Mouse (Mus musculus) midbrain, embryonic 15.5 days (tissue): ENCODE data around the gene Lamtor5. TPM values are rescaled to one million over a fixed set of nuclear protein-coding genes. Genes with fewer than 3 reads are reported as not detected.

Experiments
- ATAC-seq: fragments of 200-750 bp; cut with Nextera tagmentation; replicated peaks from 2 replicates; pipeline ENCODE4 v1.8.0; 2017; ENCODE audit warnings: moderate TSS enrichment
- H3K27ac ChIP-seq: fragments of 300-500 bp; sonication (generic); 2 replicates; pipeline ENCODE4 v1.5.1; 2015; ENCODE audit warnings: mild to moderate bottlenecking, inconsistent platforms
- H3K27me3 ChIP-seq: fragments of 300-500 bp; sonication (generic); replicated peaks from 2 replicates; pipeline ENCODE4 v1.6.1; 2015; ENCODE audit warnings: inconsistent platforms
- H3K36me3 ChIP-seq: fragments of 300-500 bp; sonication (generic); replicated peaks from 2 replicates; pipeline ENCODE4 v1.6.1; 2015; ENCODE audit warnings: inconsistent platforms
- H3K4me1 ChIP-seq: fragments of 300-500 bp; sonication (generic); 2 replicates; pipeline ENCODE4 v1.6.1; 2015; ENCODE audit warnings: inconsistent platforms
- H3K4me2 ChIP-seq: fragments of 300-500 bp; sonication (generic); 2 replicates; pipeline ENCODE4 v1.6.1; 2015; ENCODE audit warnings: inconsistent platforms, mild to moderate bottlenecking, moderate library complexity
- H3K4me3 ChIP-seq: fragments of 300-500 bp; sonication (generic); 2 replicates; pipeline ENCODE4 v1.5.1; 2015; ENCODE audit warnings: mild to moderate bottlenecking, inconsistent platforms
- H3K9ac ChIP-seq: fragments of 300-500 bp; sonication (generic); 2 replicates; pipeline ENCODE4 v1.6.1; 2015; ENCODE audit warnings: mild to moderate bottlenecking, inconsistent platforms
- H3K9me3 ChIP-seq: fragments of 300-500 bp; sonication (generic); 2 replicates; pipeline ENCODE4 v1.6.1; 2016; ENCODE audit warnings: inconsistent platforms
- WGBS: fragments of 180-500 bp; shearing (Covaris S2); methylation state at CpG from one replicate; pipeline ENCODE4 v1.1.7; 2015; ENCODE audit warnings: mixed read lengths; 5-methylcytosine and 5-hydroxymethylcytosine counted together
- polyA plus RNA-seq: library from polyadenylated mRNA; unstranded; fragments of >200 nt; fragmentation: Nextera tagmentation; extraction: Ambion mirVana; gene quantifications from 2 replicates; pipeline ENCODE4 v1.2.1, GENCODE M21; 2015

The Lamtor5 gene
- polyA plus RNA-seq, 1 experiment from 2014 or later, result 177 TPM

DNA sequence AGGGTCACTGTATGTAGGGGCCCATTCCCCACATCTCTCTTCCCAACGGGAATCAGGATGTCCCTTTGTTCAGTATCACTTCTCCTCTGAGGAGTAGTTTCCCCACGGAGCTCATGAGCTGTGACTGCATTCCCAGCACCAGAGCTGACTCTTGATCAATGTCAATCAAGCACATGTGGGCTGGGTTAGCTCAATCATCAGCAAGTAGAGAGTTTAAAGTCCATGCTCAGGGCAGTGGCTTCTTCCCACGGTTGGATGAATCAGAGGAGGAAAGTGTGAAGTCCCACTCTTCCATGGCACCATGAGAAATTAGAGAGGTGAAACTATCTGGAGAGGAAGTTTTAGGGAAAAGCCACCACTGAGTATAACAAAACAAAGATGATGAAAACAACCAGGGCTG, 29.6 kb upstream of the Lamtor5 start:
- Histone ChIP-seq H3K4me3 (no peak overlapping the region), H3K4me2 (no peak overlapping the region), H3K9ac (no peak overlapping the region), H3K9me3 (no peaks in the 10 kb centered on the region), H3K4me1 (no peaks in the 10 kb centered on the region; the same call in 1 of the 2 replicates), H3K36me3 (no peaks in the 10 kb centered on the region), H3K27ac (no peak overlapping the region), H3K27me3 (no peaks in the 10 kb centered on the region)
- no peak for ATAC-seq
- 61% methylated on average over 3 of the region's 3 CpGs for WGBS

DNA sequence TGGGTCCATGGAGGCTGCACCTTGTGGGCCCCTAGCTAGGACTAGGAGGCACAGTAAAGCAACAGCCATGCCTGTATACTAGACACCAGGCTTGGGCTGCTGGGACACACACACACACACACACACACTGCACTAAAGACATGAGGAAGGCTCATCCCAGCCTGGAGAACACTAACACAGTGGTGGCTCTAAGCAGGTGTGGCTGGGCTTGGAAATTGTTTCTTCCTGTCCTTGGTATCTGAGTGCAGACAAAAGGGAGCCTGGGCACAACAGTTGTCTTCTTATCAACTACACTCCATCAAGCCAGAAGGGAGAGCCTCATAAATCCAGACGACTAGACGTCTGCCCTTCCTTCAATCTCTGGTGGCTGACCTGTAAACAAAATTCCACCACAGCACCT, 28.3 kb upstream of the Lamtor5 start:
- Histone ChIP-seq H3K4me2 (no peak overlapping the region), H3K27me3 (no peaks in the 10 kb centered on the region), H3K9me3 (no peaks in the 10 kb centered on the region), H3K36me3 (no peaks in the 10 kb centered on the region), H3K27ac (no peak overlapping the region), H3K4me1 (no peaks in the 10 kb centered on the region; the same call in 1 of the 2 replicates), H3K4me3 (no peak overlapping the region), H3K9ac (no peak overlapping the region)
- ATAC-seq, result no peak
- 92% methylated on average over 2 of the region's 2 CpGs for WGBS

DNA sequence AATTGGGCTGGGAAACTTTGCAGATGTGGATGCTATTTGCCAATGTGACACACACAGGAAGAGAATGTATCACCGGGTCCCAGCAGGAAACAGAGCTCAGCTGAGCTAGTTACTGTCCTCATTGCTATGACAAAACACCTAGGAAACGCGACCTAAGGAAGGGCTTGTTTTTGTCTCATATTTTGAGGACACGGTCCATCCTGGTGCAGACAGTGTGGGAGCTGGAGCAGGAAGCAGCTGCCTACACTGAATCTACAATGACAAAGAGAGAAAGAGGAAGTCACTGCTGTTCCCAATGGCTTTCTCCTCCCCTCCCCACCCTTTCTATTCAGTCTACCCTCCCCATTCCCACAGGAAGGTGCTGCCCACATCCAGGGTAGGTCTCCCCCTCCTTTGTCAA, 26.6 kb upstream of the Lamtor5 start:
- Histone ChIP-seq H3K4me1 (no peaks in the 10 kb centered on the region; the same call in 1 of the 2 replicates), H3K4me2 (no peak overlapping the region), H3K36me3 (no peaks in the 10 kb centered on the region), H3K4me3 (no peak overlapping the region), H3K9me3 (no peaks in the 10 kb centered on the region), H3K27me3 (no peaks in the 10 kb centered on the region), H3K9ac (no peak overlapping the region), H3K27ac (no peak overlapping the region)
- no peak for ATAC-seq
- 71% methylated on average over 4 of the region's 4 CpGs for WGBS

DNA sequence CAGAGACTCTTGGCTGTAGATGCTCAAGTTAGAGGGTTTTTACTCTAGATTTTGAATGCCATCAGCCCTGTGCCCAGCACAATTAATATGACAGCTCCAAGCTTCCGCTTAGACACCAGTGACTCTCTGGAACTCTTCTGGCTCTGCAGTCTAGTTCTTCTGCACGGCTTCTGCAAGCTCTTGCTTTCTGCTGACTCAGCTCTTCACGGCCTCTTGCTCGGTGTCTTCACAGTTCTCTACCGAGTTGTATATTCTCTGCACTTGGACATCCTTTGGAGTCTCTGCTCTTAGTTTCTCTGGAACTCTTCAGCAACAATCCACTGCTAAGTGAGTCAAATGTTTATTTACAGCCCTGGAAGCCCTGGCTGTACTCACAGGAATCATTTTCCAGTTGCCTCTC, 24.7 kb upstream of the Lamtor5 start:
- no peaks in the 10 kb centered on the region for H3K9me3 ChIP-seq
- 86% methylated on average over 5 of the region's 5 CpGs for WGBS
- no peaks in the 10 kb centered on the region for H3K4me1 ChIP-seq
- H3K36me3 ChIP-seq, result no peaks in the 10 kb centered on the region
- no peak for ATAC-seq
- no peaks in the 10 kb centered on the region for H3K27me3 ChIP-seq
- no peak overlapping the region for H3K4me3 ChIP-seq
- no peak overlapping the region for H3K27ac ChIP-seq
- H3K9ac ChIP-seq, result no peak overlapping the region
- H3K4me2 ChIP-seq, result no peak overlapping the region

DNA sequence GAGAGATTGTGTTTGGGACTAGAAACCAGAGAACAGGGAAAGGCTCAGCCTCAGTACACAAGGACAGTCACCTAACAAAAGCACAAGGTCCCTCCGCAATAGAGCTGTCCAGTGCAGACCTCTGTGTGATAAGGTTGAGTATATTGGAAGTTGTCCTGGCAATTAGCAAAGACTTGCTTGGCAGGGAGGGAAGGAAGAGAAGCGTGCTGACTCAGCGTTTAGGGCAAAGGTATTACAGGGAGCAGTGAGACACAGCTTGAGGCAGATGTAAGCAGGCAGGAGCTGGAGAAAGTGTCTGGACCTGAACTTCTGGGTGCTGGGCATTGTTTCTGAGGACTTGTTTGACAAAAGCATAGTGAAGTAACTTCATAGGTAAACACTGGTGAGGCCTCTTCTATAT, 22.7 kb upstream of the Lamtor5 start:
- Histone ChIP-seq H3K36me3 (no peaks in the 10 kb centered on the region), H3K4me3 (no peak overlapping the region), H3K27ac (no peak overlapping the region), H3K9ac (no peak overlapping the region), H3K4me1 (peaks cover 6% of the 10 kb centered on the region), H3K27me3 (no peaks in the 10 kb centered on the region), H3K4me2 (no peak overlapping the region), H3K9me3 (no peaks in the 10 kb centered on the region)
- WGBS, result 86% methylated on average over 3 of the region's 3 CpGs
- ATAC-seq, result no peak

DNA sequence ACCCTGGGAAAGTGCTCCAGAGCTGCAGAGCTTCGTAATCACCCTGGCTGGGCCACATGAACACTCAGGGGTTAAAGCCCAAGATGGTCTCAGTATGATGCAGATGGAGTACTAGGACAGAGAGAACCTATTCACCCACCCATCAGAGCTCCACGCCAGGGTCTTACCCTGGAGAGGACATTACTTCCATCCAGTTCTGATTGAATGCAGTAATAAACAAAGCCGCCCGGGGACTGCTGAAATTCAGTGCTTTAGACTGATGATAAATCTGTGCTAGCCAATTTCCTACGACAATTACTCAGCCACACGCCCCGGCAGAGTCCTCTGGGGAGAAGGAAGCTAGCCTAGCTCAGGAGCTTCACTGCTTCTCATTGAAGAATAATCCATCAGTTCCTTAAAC, 21.9 kb upstream of the Lamtor5 start:
- no peaks in the 10 kb centered on the region for H3K9me3 ChIP-seq
- H3K4me1 ChIP-seq, result peaks cover 13% of the 10 kb centered on the region
- no peak overlapping the region for H3K4me2 ChIP-seq
- no peak for ATAC-seq
- 62% methylated on average over 7 of the region's 7 CpGs for WGBS
- no peaks in the 10 kb centered on the region for H3K27me3 ChIP-seq
- H3K9ac ChIP-seq, result no peak overlapping the region
- H3K27ac ChIP-seq, result no peak overlapping the region
- no peaks in the 10 kb centered on the region for H3K36me3 ChIP-seq
- H3K4me3 ChIP-seq, result no peak overlapping the region

DNA sequence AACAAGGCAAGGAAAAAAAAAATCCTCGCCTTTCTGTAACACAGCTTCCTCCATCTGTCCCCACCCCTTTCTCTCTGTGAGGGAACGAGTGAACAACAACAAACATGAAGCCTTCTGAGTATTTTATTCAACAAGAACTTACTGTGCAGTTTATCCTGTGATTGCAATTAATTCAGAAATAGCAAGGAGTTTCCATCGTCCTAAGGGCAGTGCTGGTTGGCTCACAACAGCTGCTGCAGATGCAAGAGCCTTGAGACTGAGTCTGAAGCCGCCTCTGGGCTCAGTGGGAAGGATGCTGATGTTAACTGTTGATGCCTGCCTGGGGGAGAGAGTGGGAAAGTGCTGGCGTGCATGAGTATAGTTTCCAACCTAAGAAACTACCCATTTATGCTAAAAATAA, 20.7 kb upstream of the Lamtor5 start:
- no peaks in the 10 kb centered on the region for H3K36me3 ChIP-seq
- no peak overlapping the region for H3K9ac ChIP-seq
- H3K4me3 ChIP-seq, result no peak overlapping the region
- no peaks in the 10 kb centered on the region for H3K27me3 ChIP-seq
- no peak; the same call in 1 of the 2 replicates for ATAC-seq
- H3K4me2 ChIP-seq, result no peak overlapping the region
- 54% methylated on average over 5 of the region's 5 CpGs for WGBS
- no peak overlapping the region for H3K27ac ChIP-seq
- H3K9me3 ChIP-seq, result no peaks in the 10 kb centered on the region
- peaks cover 14% of the 10 kb centered on the region for H3K4me1 ChIP-seq

DNA sequence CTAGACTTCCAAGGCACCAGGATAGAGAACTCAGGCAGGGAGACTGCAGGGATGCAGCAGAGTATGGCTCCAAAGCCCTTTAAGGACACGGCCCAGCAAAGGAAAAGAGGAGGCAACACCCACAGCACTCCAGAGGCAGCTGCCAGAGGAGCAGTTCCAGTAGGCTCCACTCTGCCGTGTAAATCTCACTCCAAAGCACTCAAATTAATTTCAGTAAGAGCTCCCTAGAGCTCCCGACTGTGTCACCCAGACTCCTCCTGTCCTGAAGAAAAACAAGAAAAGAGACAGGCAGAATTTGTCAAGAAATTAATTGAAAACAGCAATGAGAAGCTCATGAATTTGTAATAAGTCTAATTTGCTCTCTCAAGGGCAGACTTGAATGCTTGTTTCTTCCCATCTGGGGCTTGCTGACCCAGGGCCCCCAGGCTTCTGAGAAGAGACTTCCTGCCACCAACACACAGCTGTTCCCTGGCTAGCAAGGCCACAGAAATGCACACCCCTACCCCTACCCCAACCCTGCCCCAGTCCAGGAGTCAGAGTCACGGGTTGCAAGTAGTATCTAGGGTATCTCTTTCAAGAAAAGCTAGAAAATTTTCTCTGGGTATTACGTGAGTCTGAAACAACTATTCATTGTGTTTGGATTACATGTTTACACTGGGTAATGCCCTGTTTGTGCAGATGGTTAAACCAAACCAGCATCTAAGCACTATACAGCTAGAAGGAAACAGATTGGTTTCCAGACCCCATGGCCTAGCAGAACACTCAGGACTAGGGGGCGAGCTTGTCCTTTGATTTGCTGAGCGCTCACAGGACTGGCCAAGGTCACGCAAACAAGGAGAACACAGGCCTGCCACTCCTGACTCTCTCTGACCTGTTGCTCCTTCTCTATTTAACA, 17.5 kb upstream of the Lamtor5 start:
- H3K27ac ChIP-seq, result no peak overlapping the region; the same call in 1 of the 2 replicates
- no peak; the same call in 1 of the 2 replicates for ATAC-seq
- WGBS, result 42% methylated on average over 8 of the region's 8 CpGs
- no peaks in the 10 kb centered on the region for H3K9me3 ChIP-seq
- H3K4me3 ChIP-seq, result no peak overlapping the region
- no peaks in the 10 kb centered on the region for H3K36me3 ChIP-seq
- H3K4me1 ChIP-seq, result peaks cover 14% of the 10 kb centered on the region
- no peaks in the 10 kb centered on the region for H3K27me3 ChIP-seq
- H3K9ac ChIP-seq, result no peak overlapping the region
- no peak overlapping the region for H3K4me2 ChIP-seq

DNA sequence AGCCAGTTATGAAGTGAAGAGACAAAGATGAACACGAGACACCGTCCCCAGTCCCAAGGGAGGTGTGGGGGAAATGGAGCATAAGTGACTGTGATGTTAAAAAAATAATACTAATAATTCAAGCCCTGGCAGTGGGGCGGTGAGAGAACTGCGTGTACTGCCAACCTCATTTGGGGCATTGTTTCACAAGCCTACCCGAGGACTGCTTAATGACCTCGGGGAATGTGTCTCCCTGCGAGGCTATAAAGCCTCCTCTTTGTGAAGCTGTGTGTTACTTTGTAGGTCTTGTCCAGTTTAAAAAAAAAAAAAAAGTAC, 16.9 kb upstream of the Lamtor5 start:
- Histone ChIP-seq H3K4me1 (peaks cover 14% of the 10 kb centered on the region), H3K4me2 (no peak overlapping the region), H3K27ac (no peak overlapping the region), H3K9me3 (no peaks in the 10 kb centered on the region), H3K36me3 (no peaks in the 10 kb centered on the region), H3K4me3 (no peak overlapping the region), H3K27me3 (no peaks in the 10 kb centered on the region), H3K9ac (no peak overlapping the region)
- no peak for ATAC-seq
- WGBS, result 37% methylated on average over 7 of the region's 7 CpGs

DNA sequence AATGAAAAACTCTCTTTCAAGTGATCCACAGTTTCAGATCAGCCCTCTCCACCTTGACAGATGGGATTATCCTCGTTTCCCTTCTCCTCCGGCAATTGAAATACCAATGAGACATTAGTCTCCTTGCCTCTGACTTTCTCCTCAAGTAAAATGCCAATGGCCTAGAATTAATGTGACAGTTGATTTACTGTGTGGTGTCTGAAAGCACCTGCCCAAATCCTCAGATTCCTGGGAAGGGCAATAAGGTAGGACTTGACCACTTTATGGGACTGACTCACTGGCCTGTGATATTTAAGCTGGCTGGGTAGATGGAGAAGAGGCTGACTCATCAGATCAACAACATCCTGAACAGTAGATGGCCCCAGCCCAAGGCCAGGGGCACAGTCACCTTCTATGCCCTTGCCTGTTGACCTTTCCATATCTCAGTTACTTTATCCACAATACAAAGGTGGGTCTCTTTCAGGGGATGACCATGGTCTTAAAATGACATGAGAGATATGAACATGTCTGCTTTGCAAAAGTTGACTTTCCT, 11.8 kb upstream of the Lamtor5 start:
- Histone ChIP-seq H3K4me2 (no peak overlapping the region), H3K9ac (no peak overlapping the region), H3K9me3 (no peaks in the 10 kb centered on the region), H3K36me3 (no peaks in the 10 kb centered on the region), H3K4me3 (no peak overlapping the region), H3K4me1 (no peaks in the 10 kb centered on the region), H3K27ac (no peak overlapping the region), H3K27me3 (no peaks in the 10 kb centered on the region)
- WGBS, result 70% methylated on average over 2 of the region's 2 CpGs
- ATAC-seq, result no peak

DNA sequence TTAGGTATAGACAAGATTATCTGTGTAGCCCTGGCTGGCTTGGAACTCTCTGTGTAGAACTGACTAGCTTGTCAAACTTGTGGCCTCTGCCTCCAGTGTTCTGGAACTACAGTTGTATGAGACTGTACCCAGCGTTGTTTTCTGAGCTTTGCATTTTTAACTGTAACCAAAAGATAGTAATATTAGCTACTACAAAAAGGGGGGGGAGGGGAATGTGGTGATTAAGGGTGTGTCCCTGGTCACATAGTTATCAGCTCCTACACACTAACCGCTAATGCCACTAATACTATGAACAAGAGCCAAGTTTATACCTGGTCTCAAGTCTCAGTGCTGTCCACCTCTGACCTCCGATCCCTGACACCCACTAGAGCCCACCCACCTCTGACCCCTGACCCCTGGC, 6.2 kb upstream of the Lamtor5 start:
- no peaks in the 10 kb centered on the region for H3K4me1 ChIP-seq
- H3K9ac ChIP-seq, result no peak overlapping the region
- H3K36me3 ChIP-seq, result no peaks in the 10 kb centered on the region
- H3K4me2 ChIP-seq, result no peak overlapping the region
- no peak overlapping the region for H3K27ac ChIP-seq
- H3K4me3 ChIP-seq, result no peak overlapping the region
- 86% methylated on average over 3 of the region's 3 CpGs for WGBS
- no peaks in the 10 kb centered on the region for H3K27me3 ChIP-seq
- H3K9me3 ChIP-seq, result no peaks in the 10 kb centered on the region
- ATAC-seq, result no peak

DNA sequence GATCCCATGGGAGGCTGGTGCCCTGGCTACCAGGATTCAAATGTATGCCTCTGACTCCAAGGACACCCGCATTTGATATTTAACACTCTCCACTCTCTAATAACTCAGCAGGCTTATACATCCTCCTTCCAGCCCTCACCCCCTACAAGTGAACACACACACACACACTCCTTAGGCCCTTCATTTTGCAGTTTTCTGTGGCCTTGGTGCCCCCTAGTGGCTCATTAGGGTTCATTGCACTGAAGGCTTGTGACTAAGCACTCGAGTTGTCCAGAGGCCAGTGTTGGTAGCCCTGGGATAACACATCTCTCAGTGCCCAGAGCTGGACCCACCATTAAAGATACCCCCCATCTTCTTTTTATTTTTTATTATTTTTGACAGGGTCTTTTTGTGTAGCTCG, 4.8 kb upstream of the Lamtor5 start:
- H3K27me3 ChIP-seq, result no peaks in the 10 kb centered on the region
- no peak overlapping the region for H3K4me3 ChIP-seq
- no peak overlapping the region for H3K4me2 ChIP-seq
- no peaks in the 10 kb centered on the region for H3K9me3 ChIP-seq
- H3K4me1 ChIP-seq, result no peaks in the 10 kb centered on the region
- no peak overlapping the region for H3K27ac ChIP-seq
- WGBS, result 14% methylated on average over 3 of the region's 3 CpGs
- H3K36me3 ChIP-seq, result no peaks in the 10 kb centered on the region
- no peak overlapping the region for H3K9ac ChIP-seq
- peak; percentile 76 for ATAC-seq

DNA sequence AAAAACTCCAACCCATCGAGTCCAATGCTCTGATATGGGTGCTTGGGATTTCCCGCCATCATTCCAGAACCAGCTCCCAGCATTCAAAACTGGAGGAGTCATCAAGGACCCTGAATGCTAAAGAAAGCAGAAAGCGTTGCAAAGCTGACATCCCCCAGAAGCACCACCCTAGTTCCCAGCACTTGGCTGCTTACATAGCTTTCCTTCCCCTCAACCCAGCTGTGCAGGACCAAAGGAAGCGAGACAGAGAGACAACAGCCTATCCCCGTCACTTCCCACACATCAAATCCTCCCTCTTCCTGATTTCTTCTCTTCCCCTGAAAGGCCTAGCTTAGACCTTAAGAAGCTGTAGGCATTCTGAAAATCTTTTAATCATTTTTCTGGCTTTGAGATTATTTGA, 3.3 kb upstream of the Lamtor5 start:
- Histone ChIP-seq H3K4me1 (peaks cover 9% of the 10 kb centered on the region), H3K4me3 (no peak overlapping the region), H3K27me3 (no peaks in the 10 kb centered on the region), H3K9me3 (no peaks in the 10 kb centered on the region), H3K27ac (no peak overlapping the region), H3K36me3 (no peaks in the 10 kb centered on the region), H3K4me2 (no peak overlapping the region), H3K9ac (no peak overlapping the region)
- 70% methylated on average over 5 of the region's 5 CpGs for WGBS
- no peak for ATAC-seq
